Mouse (Mus musculus) embryo, embryonic 11 days (tissue): ENCODE data around the gene Osgep.
A peak's percentile ranks its signal among the peaks of the same experiment; 100 is the strongest.
"Not testable (repeated sequence)": the region's sequence is repeated elsewhere in the genome, so short reads cannot be mapped to it uniquely, and the experiment has no call there.

Source experiments
- DNase-seq: peaks from one replicate; pipeline ENCODE4 v3.0.0-alpha.2; 2015

Gene Osgep

DNA sequence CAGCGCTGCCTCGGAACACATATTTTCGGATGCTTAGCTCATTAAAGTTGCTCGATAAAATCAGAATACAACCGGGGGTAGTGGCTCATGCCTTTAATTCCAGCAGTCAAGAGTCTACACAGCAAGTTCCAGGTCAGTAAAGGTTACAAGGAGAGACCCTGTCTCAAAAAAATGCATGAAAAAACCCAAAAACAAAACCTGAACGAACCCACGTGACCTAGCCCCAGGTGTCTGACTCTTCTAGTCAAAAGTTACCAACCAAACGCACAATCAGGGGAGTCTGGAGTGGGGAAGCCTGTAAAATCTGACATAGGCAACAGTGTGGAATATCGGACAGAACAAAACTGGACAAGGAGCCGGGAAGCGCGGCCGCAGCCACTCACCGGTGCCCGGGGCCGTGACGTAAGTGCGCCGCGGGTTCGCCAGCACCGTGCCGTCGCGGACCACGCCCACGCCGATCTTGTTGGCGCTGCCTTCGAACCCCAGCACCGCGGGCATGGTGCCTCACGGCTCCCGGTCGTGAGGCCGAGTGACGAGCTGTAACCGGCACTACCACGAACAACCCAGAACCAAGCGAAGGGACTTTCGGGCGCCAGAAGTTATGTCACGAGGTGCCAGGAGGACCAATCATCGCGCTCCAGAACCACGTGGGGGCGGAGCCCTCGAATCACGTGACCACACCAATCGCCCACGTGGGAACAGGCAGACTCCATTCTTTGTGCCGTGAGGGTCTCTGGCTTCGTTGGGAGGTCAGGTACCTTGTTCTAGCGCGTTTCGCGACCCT lies at the start of gene Osgep, which contains the start of gene Apex1:
TSS of gene Osgep (minus strand) at position 613 of the 784 bp plus-strand sequence.
TSS of gene Apex1 (plus strand) at position 688 of the 784 bp plus-strand sequence.
- peak; percentile 98 for DNase-seq

DNA sequence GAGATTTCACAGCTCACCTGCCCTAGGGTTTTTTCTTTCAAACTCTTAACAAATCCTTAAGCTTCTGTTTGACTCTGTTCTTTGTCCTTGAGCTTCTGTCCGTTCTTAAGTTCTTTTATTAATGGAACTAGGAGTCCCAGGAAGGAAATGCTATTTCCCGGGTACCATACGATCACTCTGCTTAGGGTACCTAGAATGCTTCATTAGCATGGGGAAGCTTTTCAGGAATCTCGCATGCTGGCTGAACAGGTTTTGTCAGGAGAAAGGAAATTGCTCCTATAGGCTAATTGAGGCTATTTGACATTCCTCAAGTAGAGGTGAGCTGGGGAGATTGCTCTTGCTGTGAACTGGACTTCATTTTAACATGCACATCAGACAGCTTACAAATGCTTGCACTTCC lies 49.0 kb upstream of the Osgep start:
- DNase-seq: no peak

DNA sequence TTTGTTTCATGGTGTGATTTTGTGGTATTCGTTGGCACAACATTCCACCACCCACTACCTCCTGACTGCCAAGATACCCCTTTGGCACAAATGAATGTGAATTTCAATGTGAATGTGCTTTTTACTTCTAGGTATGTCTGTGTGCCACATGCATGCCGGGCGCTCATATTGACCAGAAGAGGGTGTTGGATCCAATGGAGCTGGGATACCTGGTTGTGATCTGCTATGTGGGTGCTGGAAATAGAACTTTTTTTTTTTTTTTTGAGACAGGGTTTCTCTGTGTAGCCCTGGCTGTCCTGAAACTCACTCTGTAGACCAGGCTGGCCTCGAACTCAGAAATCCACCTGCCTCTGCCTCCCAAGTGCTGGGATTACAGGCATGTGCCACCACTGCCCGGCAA lies 48.4 kb upstream of the Osgep start:
- not testable (repeated sequence) for DNase-seq

DNA sequence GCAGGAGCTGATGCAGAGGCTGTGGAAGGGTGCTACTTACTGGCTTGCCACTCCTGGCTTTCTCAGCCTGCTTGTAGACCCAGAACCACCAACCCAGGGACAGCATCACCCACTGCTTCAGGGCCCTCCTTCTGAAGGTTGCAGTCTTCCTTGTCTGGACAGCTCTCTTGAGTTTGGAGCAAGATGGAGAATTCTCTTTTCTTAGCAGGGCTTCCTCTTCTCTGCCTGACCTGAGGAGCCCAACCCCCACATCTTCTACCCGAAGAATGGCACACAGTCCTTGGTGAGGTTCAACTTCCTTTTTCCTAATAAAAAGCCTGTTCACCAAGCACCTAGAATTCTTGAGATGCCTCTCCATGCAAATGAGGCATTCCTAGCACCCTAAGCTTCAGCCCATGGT lies 46.1 kb upstream of the Osgep start:
- DNase-seq: no peak

DNA sequence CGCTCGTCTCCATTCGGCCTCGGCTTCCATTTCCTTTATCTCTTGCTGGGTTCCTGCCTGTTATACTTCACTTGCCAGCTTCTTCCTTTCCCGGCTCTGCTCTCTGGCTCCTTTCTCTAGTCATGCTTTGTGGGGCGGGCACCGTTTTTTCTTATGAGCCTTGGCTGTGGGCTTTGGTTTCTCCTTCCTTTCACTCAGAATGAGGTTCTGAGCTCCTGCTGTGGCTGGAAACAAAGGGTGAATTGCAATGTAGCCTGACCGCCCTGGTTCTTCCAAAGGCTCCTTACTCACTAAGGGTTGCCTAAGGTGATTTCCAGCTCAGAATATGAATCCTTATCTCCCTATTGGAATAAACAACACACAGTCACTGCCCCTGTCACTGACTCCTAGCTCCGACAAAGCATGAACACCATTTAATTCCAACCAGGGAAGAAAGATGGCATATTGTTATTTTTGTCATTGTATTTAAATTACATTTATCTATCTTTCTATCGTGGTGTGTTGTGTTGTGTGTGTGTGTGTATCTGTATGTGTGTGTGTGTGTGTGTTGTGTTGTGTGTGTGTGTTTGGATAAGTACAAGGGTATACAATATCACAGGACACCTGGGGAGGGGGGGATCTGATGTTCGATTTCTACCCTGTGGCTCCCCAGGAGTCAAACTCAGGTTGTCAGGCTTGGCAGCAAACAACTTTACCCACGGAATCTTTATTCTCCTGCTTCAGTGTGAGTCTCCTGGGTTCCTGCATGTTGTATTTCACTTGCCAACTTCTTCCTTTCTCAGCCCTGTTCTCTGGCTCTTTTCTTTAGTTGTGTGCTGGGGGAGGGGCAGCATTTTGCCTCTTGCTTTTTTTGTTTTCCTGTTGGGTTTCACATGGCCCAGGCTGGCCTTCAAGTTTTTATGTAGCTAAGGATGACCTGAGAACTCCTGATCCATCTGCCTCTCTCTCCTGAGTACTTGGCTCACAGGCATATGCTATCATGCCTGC lies 45.2 kb upstream of the Osgep start:
- DNase-seq: peak; percentile 23

DNA sequence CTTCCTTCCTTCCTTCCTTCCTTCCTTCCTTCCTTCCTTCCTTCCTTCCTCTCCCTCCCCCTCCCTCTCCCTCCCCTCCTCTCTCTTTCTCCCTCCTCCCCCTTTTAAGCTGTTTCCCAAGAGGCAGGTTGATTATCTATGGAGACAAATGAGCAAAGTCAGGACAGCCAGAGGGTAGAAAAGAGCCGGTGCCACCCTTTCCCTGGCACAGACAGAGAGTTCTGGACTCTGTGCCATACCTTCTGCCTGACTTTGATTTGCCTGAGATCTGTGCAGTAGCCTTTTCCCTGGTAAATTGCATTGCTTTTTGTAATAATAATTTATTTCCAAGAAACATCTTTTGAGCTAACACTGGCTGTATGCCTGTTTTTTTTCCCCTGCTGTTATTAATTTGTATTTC lies 44.3 kb upstream of the Osgep start:
- no peak for DNase-seq

DNA sequence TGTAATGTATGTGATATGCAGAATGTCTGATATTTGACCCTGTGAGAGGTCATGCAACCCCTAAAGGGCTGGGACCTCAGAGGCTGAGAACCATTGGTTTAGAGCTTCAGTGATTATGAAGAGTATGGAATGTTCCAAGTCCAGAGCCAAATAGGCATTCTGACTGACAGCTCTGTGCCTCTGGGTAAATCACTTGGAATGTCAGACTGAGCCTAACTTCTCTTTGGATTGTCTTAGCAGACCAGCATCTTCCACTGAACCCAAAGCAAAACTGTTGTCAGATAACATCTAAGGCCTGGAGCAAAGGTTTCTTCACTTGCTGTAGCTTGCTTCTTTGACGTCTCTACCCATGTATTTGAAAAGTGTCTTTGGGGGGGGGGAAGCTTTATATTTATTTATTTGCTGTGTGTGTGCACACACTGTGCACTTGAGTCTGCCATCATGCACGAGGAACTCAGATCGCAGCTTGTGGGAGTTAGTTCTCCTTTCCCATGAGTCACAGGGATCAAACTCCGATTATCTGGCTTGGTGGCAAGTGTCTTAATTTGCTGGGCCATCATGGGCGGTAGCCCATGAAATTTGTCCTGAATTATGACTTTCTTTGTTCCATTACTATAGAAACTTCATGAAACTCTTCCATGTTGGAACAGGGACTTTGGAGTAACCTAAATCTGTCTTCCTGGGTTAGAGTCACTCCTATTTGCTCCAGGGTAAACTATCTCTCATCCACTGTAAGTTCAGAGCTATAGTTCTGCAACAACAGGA lies 43.7 kb upstream of the Osgep start:
- DNase-seq: no peak

DNA sequence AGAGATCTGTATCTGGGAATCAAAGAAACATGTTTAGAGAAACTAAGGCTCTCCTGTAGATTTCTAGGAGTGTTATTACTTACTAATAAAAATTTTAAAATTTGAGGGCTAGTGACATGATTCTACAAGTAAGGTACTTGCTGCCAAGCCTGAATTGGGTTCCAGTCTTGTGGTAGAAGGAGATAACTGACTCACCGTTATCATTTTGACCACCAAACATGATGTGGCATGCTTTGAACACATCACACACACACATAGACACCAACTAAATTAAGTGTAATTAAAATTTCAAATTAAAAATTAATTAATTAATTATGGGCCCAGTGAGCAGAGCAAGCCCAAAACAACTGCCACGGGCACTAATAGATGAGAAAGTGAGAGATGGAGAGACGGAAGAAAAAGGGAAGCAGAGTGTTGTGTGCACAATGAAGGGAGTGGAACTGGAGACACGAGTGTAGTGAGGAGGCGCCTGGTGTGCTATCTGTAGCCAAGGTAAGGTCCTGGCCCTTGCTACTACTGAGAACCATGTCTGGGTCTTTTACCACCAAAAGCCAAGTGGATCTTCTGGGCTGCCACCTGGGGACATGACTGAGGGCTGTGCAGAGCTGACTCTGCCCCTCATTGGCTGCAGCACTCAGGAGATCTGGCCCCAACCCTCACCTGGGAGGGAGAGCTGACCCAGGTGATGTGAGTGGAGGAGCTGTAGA lies 33.7 kb upstream of the Osgep start:
- DNase-seq: not testable (repeated sequence)

DNA sequence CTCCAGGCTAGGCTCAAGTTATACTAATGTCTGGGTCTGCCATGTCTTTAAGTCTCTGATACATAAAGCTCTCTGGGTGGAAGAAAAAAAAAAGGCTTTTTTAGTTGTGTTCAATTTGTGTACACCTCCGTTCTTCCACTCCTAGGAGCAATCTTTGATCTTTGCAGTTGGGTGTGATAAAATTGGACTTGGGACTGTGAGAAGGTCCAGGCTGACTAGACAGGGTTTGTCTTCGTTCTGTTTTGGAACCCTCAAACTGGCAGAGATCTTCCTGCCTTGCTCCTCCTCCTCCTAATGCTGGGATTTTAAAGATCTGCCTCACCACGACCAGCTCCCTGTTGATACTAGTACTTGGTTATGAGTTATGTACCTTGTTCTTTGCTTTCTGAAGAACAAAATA lies 32.5 kb upstream of the Osgep start:
- not testable (repeated sequence) for DNase-seq

DNA sequence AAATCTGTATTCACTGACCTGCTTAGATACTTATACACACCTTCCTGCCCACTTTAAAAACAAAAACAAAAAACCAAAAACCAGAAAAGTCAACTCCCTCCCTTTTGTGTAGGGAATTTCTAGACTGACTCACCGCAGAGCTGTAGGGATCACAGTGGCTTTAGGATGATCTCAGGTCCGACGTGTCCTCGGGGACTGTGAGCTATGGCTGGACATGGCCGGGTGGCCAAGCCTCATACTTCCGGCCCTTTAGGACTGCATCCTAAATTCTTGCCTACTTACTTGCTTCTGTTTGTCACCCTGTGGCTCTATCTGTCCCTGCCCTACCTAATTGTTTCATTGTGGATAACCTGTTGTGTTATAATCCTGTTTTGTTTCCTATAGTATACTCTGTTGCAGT lies 32.0 kb upstream of the Osgep start:
- not testable (repeated sequence) for DNase-seq

DNA sequence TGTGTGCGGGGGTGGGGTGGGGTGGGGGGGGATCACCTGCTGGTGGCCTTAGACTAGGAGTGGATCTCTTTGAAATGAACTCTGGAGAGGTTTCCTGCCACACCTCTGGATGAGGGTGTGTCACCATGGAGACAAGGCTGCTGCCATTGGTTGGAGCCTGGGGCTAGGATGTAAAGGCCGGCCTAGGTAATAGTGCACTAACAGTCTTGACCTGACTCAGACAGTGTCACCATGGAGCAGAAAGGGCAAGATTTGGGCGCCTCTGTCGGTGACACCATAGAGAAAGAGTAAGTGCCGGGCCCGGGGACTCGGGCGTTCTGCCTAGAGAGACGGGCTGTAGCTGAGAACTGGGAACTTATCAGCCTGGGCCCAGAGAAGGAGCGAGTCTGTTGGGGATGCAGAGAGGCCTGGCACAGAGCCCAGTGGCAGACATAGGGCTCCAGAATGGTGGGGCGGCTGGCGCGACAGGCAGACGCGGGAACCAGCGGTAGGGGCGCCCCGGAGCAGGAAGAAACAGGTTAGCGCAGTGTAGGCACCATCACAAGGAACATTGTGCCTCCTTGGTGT lies 31.3 kb upstream of the Osgep start, which contains the start of gene Pnp2:
TSS of gene Pnp2 (plus strand) at position 51 of the 567 bp plus-strand sequence.
- peak; percentile 31 for DNase-seq

DNA sequence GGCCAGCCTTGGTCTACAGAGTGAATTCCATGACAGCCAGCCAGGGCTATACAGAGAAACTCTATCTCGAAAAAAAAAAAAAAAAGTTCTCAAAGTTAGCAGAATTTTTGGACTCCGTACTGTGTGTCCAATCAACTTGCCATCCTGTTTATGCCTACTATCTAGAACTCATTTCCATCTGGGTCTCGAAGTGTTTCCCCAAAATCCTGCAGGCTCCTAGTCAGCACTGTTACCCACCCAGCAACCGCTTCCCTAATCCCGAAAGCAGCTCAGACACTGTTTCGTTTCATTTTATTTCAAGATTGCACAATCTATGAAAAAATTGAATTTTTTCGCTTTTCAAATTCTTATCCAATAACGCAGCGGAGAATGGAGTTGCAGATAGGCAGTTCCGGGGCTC lies 30.8 kb upstream of the Osgep start:
- no peak for DNase-seq

DNA sequence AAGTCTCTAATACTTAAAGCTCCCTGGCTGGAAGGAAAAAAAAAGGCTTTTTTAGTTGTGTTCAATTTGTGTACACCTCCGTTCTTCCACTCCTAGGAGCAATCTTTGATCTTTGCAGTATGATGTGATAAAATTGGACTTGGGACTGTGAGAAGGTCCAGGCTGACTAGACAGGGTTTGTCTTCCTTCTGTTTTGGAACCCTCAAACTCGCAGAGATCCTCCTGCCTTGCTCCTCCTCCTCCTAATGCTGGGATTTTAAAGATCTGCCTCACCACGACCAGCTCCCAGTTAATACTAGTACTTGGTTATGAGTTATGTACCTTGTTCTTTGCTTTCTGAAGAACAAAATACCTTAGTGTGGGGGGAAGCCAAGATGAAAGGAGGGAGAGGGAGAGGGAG lies 20.8 kb upstream of the Osgep start:
- not testable (repeated sequence) for DNase-seq

DNA sequence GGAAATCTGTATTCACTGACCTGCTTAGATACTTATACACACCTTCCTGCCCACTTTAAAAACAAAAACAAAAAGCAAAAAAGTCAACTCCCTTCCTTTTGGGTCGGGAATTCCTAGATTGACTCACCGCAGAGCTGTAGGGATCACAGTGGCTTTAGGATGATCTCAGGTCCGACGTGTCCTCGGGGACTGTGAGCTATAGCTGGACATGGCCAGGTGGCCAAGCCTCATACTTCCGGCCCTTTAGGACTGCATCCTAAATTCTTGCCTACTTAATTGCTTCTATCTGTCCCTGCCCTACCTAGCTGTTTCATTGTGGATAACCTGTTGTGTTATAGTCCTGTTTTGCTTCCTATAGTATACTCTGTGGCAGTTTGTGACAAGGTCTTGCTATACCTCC lies 20.4 kb upstream of the Osgep start:
- not testable (repeated sequence) for DNase-seq

DNA sequence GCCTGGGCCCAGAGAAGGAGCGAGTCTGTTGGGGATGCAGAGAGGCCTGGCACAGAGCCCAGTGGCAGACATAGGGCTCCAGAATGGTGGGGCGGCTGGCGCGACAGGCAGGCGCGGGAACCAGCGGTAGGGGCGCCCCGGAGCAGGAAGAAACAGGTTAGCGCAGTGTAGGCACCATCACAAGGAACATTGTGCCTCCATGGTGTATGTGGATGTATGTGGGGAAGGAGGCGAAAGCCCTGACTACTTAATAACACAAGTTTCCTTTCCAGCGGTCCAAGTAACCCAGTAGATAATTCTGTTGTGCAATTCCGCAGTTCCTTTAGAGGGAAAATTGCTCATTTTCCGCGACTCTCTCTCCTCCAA lies 20.0 kb upstream of the Osgep start:
- not testable (repeated sequence) for DNase-seq

DNA sequence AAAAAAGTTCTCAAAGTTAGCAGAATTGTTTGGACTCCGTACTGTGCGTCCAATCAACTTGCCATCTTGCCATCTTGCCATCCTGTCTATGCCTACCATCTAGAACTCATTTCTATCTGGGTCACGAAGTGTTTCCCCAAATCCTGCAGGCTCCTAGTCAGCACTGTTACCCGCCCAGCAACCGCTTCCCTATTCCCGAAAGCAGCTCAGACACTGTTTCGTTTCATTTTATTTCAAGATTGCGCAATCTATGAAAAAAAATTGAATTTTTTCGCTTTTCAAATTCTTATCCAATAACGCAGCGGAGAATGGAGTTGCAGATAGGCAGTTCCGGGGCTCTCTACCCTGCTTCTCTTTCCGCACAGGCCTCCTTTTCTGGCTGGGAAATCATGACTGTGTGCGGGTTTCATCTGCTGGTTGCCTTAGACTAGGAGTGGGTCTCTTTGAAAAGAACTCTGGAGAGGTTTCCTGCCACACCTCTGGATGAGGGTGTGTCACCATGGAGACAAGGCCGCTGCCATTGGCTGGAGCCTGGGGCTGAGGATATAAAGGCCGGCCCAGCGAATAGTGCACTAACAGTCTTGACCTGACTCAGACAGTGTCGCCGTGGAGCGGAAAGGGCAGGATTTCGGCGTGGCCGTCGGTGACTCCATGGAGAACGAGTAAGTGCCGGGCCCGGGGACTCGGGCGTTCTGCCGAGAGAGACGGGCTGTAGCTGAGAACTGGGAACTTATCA lies 19.4 kb upstream of the Osgep start, which contains the start of gene Gm49342:
TSS of gene Gm49342 (plus strand) at position 586 of the 736 bp plus-strand sequence.
- DNase-seq: peak; percentile 95

DNA sequence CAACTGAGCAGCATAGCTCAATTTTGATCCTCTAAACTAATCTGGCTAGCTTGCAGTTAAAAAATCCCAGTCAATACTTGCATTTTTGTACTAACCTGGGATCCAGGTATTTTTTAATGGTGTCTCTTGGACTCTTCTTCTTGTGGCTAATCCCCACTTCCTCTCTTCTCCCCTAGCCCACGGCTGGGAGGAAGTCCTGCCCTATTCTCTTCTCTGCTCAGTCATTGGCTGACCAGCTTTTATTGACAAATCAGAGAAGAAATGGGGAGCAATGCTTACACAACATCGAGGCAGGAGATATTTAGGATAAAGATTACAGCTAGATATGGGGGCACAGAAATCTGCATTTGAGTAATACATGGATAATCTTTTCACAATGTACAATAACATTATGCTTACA lies 14.2 kb upstream of the Osgep start:
- no peak for DNase-seq

DNA sequence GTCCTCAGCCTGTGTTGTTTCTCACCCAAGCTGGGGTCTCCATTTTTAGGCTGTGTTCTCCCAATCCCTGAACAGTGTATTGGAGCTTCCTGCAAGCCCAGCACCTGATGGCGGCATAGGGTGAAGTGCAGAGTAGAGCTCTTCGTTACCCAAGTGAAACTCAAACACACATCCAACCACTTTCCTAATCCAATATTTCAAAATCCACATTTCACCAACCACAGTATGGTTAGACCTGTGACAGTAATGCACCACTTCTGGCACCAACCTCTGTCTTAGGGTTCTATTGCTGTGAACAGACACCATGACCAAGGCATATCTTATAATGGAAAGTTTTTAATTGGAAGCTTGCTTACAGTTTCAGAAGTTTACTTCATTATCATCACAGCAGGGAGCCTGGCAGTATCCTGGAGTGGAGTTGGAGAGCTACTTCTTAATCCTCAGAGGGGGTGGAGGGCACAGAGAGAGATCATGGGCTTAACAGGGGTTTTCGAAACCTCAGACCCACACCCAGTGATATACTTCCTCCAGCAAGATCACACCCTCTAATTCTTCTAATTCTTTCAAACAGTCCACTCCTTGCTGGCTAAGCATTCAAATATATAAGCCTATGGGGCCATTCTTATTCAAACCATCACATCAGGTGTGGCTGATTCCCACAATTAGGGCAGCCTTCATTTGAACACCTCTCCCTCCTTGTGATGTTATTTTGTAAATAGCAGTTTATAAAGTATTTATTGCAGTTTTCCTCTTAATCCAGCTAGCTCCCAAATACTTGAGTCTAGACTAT lies 13.6 kb upstream of the Osgep start:
- DNase-seq: no peak

DNA sequence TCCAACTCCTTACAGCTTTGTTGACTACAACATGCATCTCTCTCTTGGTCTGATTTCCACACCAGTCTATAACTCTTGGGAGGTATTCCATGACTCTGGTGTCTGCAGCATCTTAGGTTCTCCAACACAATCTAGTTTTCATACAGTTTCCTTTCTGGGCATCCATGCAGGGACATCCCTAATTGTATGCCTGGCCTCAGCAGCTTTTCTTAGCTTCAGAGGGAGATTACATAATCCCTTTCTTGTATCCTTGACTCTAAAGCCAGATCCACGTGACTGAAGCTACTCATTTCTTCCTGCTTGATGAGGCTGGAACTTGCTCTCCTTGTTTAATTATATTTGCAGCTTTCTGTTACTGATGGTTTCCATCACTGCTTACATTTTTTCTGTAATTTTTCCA lies 12.0 kb upstream of the Osgep start:
- DNase-seq: no peak

DNA sequence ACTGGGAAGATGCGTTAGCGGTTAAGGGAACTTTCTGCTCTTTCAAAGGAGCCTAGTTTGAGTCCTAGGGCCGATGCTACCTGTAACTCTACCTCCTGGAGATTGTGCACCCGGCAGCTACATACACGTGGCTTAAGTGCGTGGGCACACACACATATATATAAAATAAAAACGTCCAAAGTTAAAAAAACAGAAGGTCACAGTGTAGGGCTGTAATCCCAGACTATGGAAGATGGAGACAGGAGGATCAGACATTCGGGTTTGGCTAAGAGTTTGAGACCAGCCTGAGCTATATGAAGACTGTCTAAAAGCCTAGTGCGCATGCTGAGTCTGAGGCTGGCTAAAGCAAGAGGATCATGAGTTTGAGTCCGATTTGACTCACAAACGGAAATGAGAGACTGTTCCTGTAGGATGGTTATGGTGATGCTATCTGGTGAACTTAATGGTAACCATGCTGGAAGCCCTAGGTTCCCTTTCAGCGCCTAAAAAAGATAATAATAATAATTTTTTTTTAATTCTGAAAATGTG lies 6.9 kb upstream of the Osgep start:
- DNase-seq: peak; percentile 19
